11 mouse cellular contexts compared by ENCODE assay signal in genomic region chr2:60720205-60720604, GRCm38 (mm10). TPM values are rescaled to one million over a fixed set of nuclear protein-coding genes. Genes with fewer than 3 reads are reported as not detected.
DNase-seq lines count a peak whose midpoint lies in the region; ATAC-seq lines count a peak whose summit lies in the region.
"Had no signal": no experiment of that assay in that cellular context is flagged by ENCODE, and none has a peak within 500 bp of the region (broad histone marks: within the 10 kb centered on the region; RNA-seq: fewer than 3 reads in every experiment).

No protein-coding gene starts in this region.

- DNase-seq in cerebellum, adult 11-12 months: peak; percentile 15
- no peak for DNase-seq in cerebellum, adult 11 months
- peak; percentile 64 for DNase-seq in fat pad, adult 2 months (ENCODE audit: extremely low read depth, low read depth, low spot score)
- DNase-seq in heart, postnatal 14 days: peak; percentile 51 to 71
- DNase-seq in layer of hippocampus, postnatal 10 days (ENCODE audit: low spot score in 2 of 2): no peak
- DNase-seq in thymus, postnatal 36 days: no peak

- ATAC-seq in lung, embryonic 15.5 days (ENCODE audit: borderline replicate concordance, extremely low read depth, low FRiP score, low TSS enrichment): no peak
- ATAC-seq in midbrain, embryonic 15.5 days (replicated peaks): no peak

- peak overlapping the region; percentile 63 for H3K27ac ChIP-seq in lung, embryonic 15.5 days
- H3K27ac ChIP-seq in midbrain, embryonic 15.5 days: no peak overlapping the region

- no peaks in the 10 kb centered on the region for H3K36me3 ChIP-seq in lung, embryonic 15.5 days
- no peaks in the 10 kb centered on the region for H3K36me3 ChIP-seq in midbrain, embryonic 15.5 days (replicated peaks)

- H3K9ac ChIP-seq in lung, embryonic 15.5 days: no peak overlapping the region
- H3K9ac ChIP-seq in midbrain, embryonic 15.5 days: no peak overlapping the region

- no peaks in the 10 kb centered on the region for H3K27me3 ChIP-seq in lung, embryonic 15.5 days
- H3K27me3 ChIP-seq in midbrain, embryonic 15.5 days (replicated peaks): no peaks in the 10 kb centered on the region

- 51% methylated on average over 8 of the region's 8 CpGs for WGBS in lung, embryonic 15.5 days
- WGBS in midbrain, embryonic 15.5 days: 80% methylated on average over 8 of the region's 8 CpGs

- H3K4me2 ChIP-seq in lung, embryonic 15.5 days: no peak overlapping the region
- no peak overlapping the region for H3K4me2 ChIP-seq in midbrain, embryonic 15.5 days

- intact Hi-C loops in heart, postnatal 14 days (cut with DNase I): loop anchor here (5.0 kb wide), 2 partner anchors 182 to 242 kb away; partner anchors contain the start of gene Rbms1

- H3K4me3 ChIP-seq in lung, embryonic 15.5 days: no peak overlapping the region
- no peak overlapping the region for H3K4me3 ChIP-seq in midbrain, embryonic 15.5 days
- H3K4me3 ChIP-seq: erythroblast, embryonic 14.5 days had no signal

- no peaks in the 10 kb centered on the region for H3K9me3 ChIP-seq in lung, embryonic 15.5 days
- no peaks in the 10 kb centered on the region for H3K9me3 ChIP-seq in midbrain, embryonic 15.5 days

- H3K4me1 ChIP-seq in lung, embryonic 15.5 days: peaks cover 19% of the 10 kb centered on the region
- H3K4me1 ChIP-seq in midbrain, embryonic 15.5 days: peaks cover 6% of the 10 kb centered on the region

RNA-seq across cellular contexts. Expression of gene Itgb6, which starts 2.2 kb away (rescaled TPM):
- 10 to 100 TPM; 16.8 to 21.5 TPM for total RNA-seq in heart, postnatal 14 days (2021)
- 6.4 and 7.3 TPM in 2 replicates for polyA plus RNA-seq in lung, embryonic 15.5 days (2015; fragmentation: Nextera tagmentation; extraction: Ambion mirVana)
- polyA plus RNA-seq in midbrain, embryonic 15.5 days (2015; fragmentation: Nextera tagmentation; extraction: Ambion mirVana): 0.06 and 0.09 TPM in 2 replicates
- under 1 TPM in 1 of 2 experiments, not detected in 1; 0.82 TPM for total RNA-seq in layer of hippocampus, postnatal 10 days (2021)
- total RNA-seq: neutrophil, adult 5-6 weeks had no signal
- polyA plus RNA-seq: erythroblast, embryonic 14.5 days; testis, adult 2 months had no signal

Comparison
In these comparisons a context has a peak if more than half of its experiments do, and no peak if none do; other contexts are left out.
1. DNase-seq: peak in cerebellum, adult 11-12 months (single experiment), fat pad, adult 2 months (single experiment) and heart, postnatal 14 days (2 of 2); none in cerebellum, adult 11 months (single experiment), layer of hippocampus, postnatal 10 days (0 of 2) and thymus, postnatal 36 days (0 of 2).
2. RNA of gene Itgb6, which starts 2.2 kb away (total RNA-seq): 16.8 to 21.5 TPM in heart, postnatal 14 days; 0.82 TPM in layer of hippocampus, postnatal 10 days; every median in the first group is over 4 times any median in the second.